Mouse (Mus musculus) midbrain, embryonic 12.5 days (tissue): ENCODE measurements around the gene Macf1. TPM values are rescaled to one million over a fixed set of nuclear protein-coding genes. Genes with fewer than 3 reads are reported as not detected.

Source experiments
- ATAC-seq: fragments of 200-750 bp; cut with Nextera tagmentation; 2 replicates; pipeline ENCODE4 v1.8.0; 2017; ENCODE audit warnings: low read depth, moderate TSS enrichment, moderate library complexity; ENCODE audit not compliant: low FRiP score
- H3K27ac ChIP-seq: fragments of 300-500 bp; sonication (generic); replicated peaks from 2 replicates; pipeline ENCODE4 v1.5.1; 2016; ENCODE audit warnings: mild to moderate bottlenecking
- H3K27me3 ChIP-seq: fragments of 300-500 bp; sonication (generic); 2 replicates; pipeline ENCODE4 v1.6.1; 2016; ENCODE audit warnings: mild to moderate bottlenecking
- H3K36me3 ChIP-seq: fragments of 300-500 bp; sonication (generic); 2 replicates; pipeline ENCODE4 v1.6.1; 2016
- H3K4me1 ChIP-seq: fragments of 300-500 bp; sonication (generic); 2 replicates; pipeline ENCODE4 v1.6.1; 2016
- H3K4me2 ChIP-seq: fragments of 300-500 bp; sonication (generic); replicated peaks from 2 replicates; pipeline ENCODE4 v1.6.1; 2016; ENCODE audit warnings: mild to moderate bottlenecking, moderate library complexity
- H3K4me3 ChIP-seq: fragments of 300-500 bp; sonication (generic); 2 replicates; pipeline ENCODE4 v1.5.1; 2016; ENCODE audit warnings: mild to moderate bottlenecking
- H3K9ac ChIP-seq: fragments of 300-500 bp; sonication (generic); replicated peaks from 2 replicates; pipeline ENCODE4 v1.6.1; 2016; ENCODE audit warnings: mild to moderate bottlenecking, moderate library complexity
- H3K9me3 ChIP-seq: fragments of 300-500 bp; sonication (generic); 2 replicates; pipeline ENCODE4 v1.6.1; 2016; ENCODE audit warnings: mild to moderate bottlenecking
- WGBS: fragments of 180-500 bp; shearing (Covaris S2); methylation state at CpG from one replicate; pipeline ENCODE4 v1.1.7; 2016; 5-methylcytosine and 5-hydroxymethylcytosine counted together
- polyA plus RNA-seq: library from polyadenylated mRNA; unstranded; fragments of >200 nt; fragmentation: Nextera tagmentation; extraction: Ambion mirVana; gene quantifications from 2 replicates; pipeline ENCODE4 v1.2.1, GENCODE M21; 2016

Gene Macf1
- polyA plus RNA-seq, 1 experiment from 2014 or later: 78.3 TPM

DNA sequence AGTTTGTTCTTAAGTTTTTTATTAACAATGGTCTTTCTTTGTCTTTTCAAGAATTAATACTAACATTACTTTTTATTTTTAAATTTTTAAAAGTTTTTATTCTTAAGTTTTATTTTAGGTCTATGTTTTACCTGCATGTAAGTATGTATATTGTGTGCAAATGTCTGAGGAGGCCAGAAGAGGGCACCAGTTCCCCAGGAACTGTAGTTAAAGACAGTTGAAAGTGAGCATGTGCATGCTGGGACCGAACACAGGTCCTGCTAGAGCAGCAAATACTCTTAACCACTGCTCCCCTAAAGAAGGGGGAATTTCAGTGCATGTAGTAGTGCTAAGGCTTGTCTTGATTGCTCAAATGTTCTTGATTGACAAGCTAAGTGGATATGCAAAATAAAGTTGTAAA, 77.0 kb downstream of the Macf1 start:
- no peak overlapping the region for H3K27ac ChIP-seq
- WGBS: 95% methylated on average over 1 of the region's 1 CpGs
- 0 out of 2 replicates have a peak, but pooled peaks cover 3% of the 10 kb centered on the region for H3K9me3 ChIP-seq
- ATAC-seq: no peak
- H3K4me3 ChIP-seq: no peak overlapping the region
- peaks cover 4% of the 10 kb centered on the region; the same call in 1 of the 2 replicates for H3K4me1 ChIP-seq
- H3K36me3 ChIP-seq: no peaks in the 10 kb centered on the region
- no peaks in the 10 kb centered on the region for H3K27me3 ChIP-seq
- H3K9ac ChIP-seq: no peak overlapping the region
- H3K4me2 ChIP-seq: no peak overlapping the region

DNA sequence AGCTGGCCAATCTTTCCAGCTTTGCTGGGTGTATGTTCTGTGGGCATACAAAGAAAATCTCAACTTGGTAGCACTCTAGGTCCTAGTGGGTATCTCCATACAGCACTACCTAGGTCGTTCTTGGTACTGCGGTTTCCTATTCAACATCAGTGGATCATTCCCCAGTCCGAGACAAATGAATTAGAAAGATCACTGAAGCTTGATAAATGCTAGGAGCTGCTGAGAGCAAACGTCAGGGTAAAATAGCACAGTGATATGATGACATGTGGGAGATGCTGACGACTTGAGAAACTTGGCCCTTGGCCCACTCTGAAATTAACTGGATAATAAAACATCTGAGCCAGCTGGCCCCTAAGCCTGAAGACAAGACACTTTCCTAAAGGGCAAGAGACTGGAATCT, 78.2 kb downstream of the Macf1 start:
- no peak for ATAC-seq
- Histone ChIP-seq H3K36me3 (no peaks in the 10 kb centered on the region), H3K9me3 (0 out of 2 replicates have a peak, but pooled peaks cover 3% of the 10 kb centered on the region), H3K9ac (no peak overlapping the region), H3K27me3 (no peaks in the 10 kb centered on the region), H3K4me1 (peaks cover 4% of the 10 kb centered on the region; the same call in 1 of the 2 replicates), H3K27ac (no peak overlapping the region), H3K4me3 (no peak overlapping the region), H3K4me2 (no peak overlapping the region)
- WGBS: 51% methylated on average over 5 of the region's 5 CpGs

DNA sequence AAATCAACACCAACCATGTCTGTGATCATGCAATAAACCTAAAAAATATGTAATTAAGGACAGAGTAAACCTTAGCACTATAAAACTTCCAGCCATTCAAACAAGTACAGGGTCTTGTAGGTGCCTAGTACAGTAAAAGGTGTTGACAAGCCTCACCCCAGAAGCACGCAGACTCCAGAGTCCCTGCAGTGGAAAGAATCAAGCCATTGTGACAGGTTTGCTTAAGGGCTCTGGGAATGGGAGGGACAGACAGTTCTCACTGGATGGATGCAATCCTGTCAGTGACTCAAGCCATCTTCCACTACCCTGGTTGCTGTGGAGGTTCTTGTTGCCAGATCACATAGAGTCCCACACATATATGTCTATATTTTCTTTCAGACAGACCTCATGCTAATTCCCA, 78.9 kb downstream of the Macf1 start:
- H3K4me2 ChIP-seq: no peak overlapping the region
- no peak overlapping the region for H3K9ac ChIP-seq
- no peak overlapping the region for H3K4me3 ChIP-seq
- H3K36me3 ChIP-seq: no peaks in the 10 kb centered on the region
- 0 out of 2 replicates have a peak, but pooled peaks cover 3% of the 10 kb centered on the region for H3K9me3 ChIP-seq
- H3K27ac ChIP-seq: 0 out of 2 replicates have a peak overlapping the region, but pooled peaks have one; percentile 30
- 76% methylated on average over 1 of the region's 1 CpGs for WGBS
- H3K27me3 ChIP-seq: no peaks in the 10 kb centered on the region
- peaks cover 4% of the 10 kb centered on the region; the same call in 1 of the 2 replicates for H3K4me1 ChIP-seq
- ATAC-seq: no peak

DNA sequence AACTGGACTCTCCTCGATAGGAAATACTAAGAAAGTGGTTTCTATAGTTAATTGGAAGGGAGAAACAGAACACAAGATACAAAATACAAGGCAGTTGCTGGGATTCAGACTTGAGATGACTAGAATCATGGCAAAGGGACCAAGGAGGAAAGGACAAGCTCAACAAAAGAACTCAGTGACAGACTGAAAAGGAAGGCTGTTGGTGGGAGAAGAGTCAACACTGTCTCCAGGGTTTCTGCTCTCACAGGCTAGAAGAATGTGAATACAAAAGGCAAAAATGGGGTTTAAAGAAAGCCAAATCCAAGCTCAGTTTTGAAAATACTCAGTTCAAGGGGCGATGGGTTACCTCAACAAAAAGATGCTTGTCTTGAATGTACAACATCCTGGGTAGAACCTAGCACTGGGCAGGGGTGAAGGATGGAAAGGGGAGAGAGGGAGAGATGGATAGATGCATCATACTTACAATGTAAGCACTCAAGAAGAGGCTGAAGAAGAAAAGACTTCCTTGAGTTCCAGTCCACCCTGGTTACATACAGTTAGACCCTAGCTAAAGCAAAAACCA, 81.4 kb downstream of the Macf1 start:
- H3K4me1 ChIP-seq: peaks cover 8% of the 10 kb centered on the region
- no peaks in the 10 kb centered on the region for H3K27me3 ChIP-seq
- H3K27ac ChIP-seq: no peak overlapping the region
- no peak for ATAC-seq
- H3K9ac ChIP-seq: no peak overlapping the region
- WGBS: 68% methylated on average over 2 of the region's 2 CpGs
- H3K4me2 ChIP-seq: no peak overlapping the region
- 0 out of 2 replicates have a peak, but pooled peaks cover 3% of the 10 kb centered on the region for H3K9me3 ChIP-seq
- no peak overlapping the region for H3K4me3 ChIP-seq
- H3K36me3 ChIP-seq: no peaks in the 10 kb centered on the region

DNA sequence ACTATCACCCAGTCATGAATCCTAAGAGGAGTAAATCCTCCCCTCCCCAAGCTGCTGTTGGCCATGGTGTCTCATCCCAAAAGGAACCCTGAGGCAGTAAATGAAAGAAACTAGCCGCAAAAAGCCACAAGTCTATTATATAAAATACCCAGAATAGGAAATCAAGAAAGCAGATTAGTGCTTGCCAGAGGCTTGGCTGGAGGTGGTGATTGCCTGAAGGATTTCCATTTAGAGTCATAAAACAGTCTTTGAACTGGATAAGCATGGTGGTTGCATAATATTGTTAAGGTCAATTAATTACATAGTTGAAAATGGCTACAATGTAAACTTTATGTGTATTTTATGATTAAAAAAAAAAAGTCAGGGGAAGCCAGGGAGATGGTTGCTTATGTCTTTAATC, 83.1 kb downstream of the Macf1 start:
- Histone ChIP-seq H3K9ac (no peak overlapping the region), H3K4me3 (no peak overlapping the region), H3K9me3 (no peaks in the 10 kb centered on the region), H3K4me2 (no peak overlapping the region), H3K4me1 (peaks cover 7% of the 10 kb centered on the region), H3K27ac (no peak overlapping the region), H3K36me3 (no peaks in the 10 kb centered on the region), H3K27me3 (no peaks in the 10 kb centered on the region)
- WGBS: 79% methylated on average over 1 of the region's 1 CpGs
- ATAC-seq: no peak

DNA sequence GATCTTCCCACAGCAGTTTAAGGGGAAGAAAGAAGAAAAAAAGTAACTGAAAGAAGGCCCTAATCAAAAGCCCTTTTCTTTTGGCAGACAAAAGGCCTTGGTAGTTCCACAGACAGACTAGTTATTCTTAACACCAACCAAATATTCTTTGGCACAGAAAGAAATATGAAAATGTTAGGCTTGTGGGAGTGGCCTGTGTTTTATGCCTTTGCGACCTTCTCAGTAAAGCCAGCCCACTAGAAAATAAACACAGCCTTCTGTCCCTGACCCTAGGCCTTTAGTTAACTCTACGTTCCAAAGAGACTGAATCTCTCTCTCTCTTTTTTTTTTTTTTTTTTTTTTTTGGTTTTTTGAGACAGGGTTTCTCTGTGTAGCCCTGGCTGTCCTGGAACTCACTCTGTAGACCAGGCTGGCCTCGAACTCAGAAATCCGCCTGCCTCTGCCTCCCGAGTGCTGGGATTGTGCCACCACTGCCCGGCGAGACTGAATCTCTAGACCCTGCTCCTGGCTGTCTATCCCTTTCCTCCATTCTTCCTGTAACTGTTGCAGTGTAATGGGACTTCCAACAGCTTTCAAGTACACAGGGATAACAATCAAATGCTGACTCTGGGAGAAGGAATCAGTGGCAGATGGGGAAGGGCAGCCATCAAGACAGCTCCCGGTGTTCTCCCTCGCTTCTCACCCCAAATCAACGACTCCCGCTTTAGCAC, 85.5 kb downstream of the Macf1 start:
- Histone ChIP-seq H3K4me1 (peaks cover 22% of the 10 kb centered on the region), H3K27ac (no peak overlapping the region)
- WGBS: 77% methylated on average over 11 of the region's 11 CpGs

DNA sequence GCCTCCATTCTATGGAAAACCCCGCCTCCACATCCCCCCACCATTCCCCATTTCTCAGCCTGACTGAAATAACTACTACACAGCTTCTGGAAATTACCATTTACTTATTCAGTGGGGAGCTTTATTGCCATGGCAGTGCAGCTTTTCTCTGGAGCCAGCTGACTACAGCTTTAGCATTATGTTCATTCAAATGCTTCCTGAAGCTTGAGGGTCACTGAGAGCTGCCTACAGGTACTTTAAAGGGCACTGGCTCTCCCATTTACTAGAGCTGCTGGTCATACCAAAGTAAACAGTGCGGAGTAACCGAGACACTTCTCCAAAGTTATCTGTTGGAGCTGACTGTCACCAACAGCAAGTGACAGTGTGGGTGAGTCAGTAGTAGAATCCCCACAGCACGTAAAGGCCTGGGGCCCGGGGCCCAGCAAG, 89.8 kb downstream of the Macf1 start:
- no peaks in the 10 kb centered on the region for H3K9me3 ChIP-seq
- H3K9ac ChIP-seq: no peak overlapping the region
- ATAC-seq: peak; percentile 74; the same call in 1 of the 2 replicates
- peak overlapping the region; percentile 68 for H3K27ac ChIP-seq
- H3K36me3 ChIP-seq: no peaks in the 10 kb centered on the region
- peaks cover 39% of the 10 kb centered on the region for H3K4me1 ChIP-seq
- WGBS: 34% methylated on average over 5 of the region's 5 CpGs
- H3K4me3 ChIP-seq: no peak overlapping the region
- H3K27me3 ChIP-seq: no peaks in the 10 kb centered on the region
- H3K4me2 ChIP-seq: no peak overlapping the region

More for the DNA sequence above, 85.5 kb downstream of the Macf1 start:
- no peak for ATAC-seq
- no peaks in the 10 kb centered on the region for H3K36me3 ChIP-seq
- H3K27me3 ChIP-seq: no peaks in the 10 kb centered on the region
- no peak overlapping the region for H3K4me2 ChIP-seq
- H3K9me3 ChIP-seq: no peaks in the 10 kb centered on the region
- H3K9ac ChIP-seq: no peak overlapping the region
- no peak overlapping the region for H3K4me3 ChIP-seq

DNA sequence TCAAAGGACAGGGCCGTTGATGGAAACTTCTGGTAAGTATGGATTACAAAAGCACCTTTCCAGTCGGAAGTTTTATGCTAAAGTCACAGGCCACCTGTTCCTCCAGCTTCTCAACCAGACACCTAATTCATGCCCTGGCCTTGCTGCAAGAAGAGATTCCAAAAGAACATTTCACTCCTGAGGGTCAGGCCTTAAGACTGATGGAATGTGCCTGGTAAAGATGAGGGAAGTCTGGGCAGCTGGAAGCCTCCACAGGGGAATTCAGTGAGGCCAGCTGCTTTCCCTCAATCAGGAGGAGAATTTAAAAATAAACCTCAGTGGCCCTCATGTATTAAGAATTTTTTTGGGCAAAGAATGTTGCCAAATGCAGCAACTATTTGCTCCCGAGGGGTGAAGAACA, 90.5 kb downstream of the Macf1 start:
- 25% methylated on average over 3 of the region's 3 CpGs for WGBS
- ATAC-seq: no peak
- Histone ChIP-seq H3K4me3 (no peak overlapping the region), H3K9me3 (no peaks in the 10 kb centered on the region), H3K27ac (peak overlapping the region; percentile 68), H3K9ac (no peak overlapping the region), H3K4me2 (no peak overlapping the region), H3K4me1 (peaks cover 46% of the 10 kb centered on the region), H3K36me3 (no peaks in the 10 kb centered on the region), H3K27me3 (no peaks in the 10 kb centered on the region)

DNA sequence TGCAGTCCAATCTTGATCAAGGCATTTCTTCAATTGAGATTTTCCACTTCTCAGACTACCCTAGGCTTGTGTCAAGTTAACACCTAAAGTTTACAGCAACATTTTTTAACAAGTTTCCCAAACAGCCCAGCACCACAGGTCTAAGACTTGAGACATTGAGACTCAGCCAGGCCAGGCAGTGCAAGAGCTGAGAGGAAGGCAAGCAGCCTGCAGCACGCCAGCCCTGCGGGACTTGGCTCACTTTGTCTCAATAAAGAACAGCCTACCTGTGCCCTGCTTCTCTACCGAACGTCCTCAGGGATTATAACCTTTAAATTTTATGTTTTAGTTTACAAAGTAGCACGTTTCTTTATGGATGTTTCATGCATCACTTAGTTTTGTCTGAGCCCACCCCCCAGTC, 92.1 kb downstream of the Macf1 start:
- H3K9ac ChIP-seq: no peak overlapping the region
- no peak overlapping the region for H3K4me2 ChIP-seq
- no peaks in the 10 kb centered on the region for H3K9me3 ChIP-seq
- H3K27me3 ChIP-seq: no peaks in the 10 kb centered on the region
- H3K4me1 ChIP-seq: peaks cover 44% of the 10 kb centered on the region
- no peak overlapping the region for H3K27ac ChIP-seq
- no peaks in the 10 kb centered on the region for H3K36me3 ChIP-seq
- WGBS: 81% methylated on average over 5 of the region's 5 CpGs
- no peak for ATAC-seq
- H3K4me3 ChIP-seq: no peak overlapping the region

DNA sequence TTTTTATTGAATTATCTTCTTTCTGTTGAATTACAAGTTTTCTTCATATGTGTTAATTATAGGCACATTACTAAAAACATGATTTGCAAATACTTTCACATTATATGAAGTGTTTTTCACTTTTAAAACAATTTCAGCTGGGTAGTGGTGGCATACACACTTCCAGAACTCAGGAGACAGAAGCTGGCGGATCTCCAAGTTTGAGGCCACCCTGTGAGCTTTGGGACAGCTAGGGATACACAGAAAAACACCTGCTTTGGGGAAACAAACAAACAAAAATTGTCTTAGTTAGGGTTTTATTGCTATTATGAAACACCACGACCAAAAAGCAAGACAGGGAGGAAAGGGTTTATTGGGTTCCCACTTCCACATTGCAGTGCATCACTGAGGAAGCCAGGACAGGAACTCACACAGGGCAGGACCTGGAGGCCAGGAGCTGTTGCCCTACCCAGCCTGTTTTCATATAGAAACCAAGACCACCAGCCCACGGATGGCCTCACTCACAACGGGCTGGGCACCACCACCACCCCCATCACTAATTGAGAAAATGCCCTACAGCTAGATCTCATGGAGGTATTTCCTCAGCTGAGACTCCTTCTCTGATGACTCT, 93.0 kb downstream of the Macf1 start:
- H3K9me3 ChIP-seq: no peaks in the 10 kb centered on the region
- H3K27me3 ChIP-seq: no peaks in the 10 kb centered on the region
- no peaks in the 10 kb centered on the region for H3K36me3 ChIP-seq
- no peak overlapping the region for H3K27ac ChIP-seq
- no peak for ATAC-seq
- WGBS: 74% methylated on average over 4 of the region's 4 CpGs
- peaks cover 44% of the 10 kb centered on the region for H3K4me1 ChIP-seq
- H3K4me3 ChIP-seq: no peak overlapping the region
- no peak overlapping the region for H3K4me2 ChIP-seq
- no peak overlapping the region for H3K9ac ChIP-seq

DNA sequence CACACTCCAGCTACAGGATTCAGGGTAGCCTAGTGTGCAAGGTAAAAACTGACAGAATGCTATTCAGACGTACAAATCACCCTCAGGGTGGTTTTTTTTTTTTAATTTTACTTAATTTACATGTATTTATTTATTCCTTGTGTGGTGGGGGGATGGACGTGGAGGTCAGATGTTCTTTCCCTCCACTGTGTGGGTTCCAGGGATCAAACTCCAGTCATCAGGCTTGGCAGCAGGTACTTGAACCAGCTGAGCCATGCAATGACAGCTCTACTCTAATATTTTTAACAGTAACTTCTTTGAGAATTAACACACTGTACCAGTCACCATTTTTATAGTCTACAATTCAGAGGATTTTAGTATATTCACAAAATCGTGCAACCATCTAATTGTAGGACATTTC, 94.7 kb downstream of the Macf1 start:
- H3K27ac ChIP-seq: no peak overlapping the region
- H3K27me3 ChIP-seq: no peaks in the 10 kb centered on the region
- WGBS: 66% methylated on average over 3 of the region's 3 CpGs
- H3K4me2 ChIP-seq: no peak overlapping the region
- H3K9me3 ChIP-seq: no peaks in the 10 kb centered on the region
- H3K9ac ChIP-seq: no peak overlapping the region
- no peak overlapping the region for H3K4me3 ChIP-seq
- peaks cover 41% of the 10 kb centered on the region for H3K4me1 ChIP-seq
- H3K36me3 ChIP-seq: no peaks in the 10 kb centered on the region
- no peak for ATAC-seq
